Mouse (Mus musculus) retina, postnatal 7 days (tissue): ENCODE data around the gene Stam2.

Experiments used
- DNase-seq: peaks from one replicate; pipeline ENCODE4 v3.0.0-alpha.2; 2012; ENCODE audit warnings: low read depth, low spot score

Stam2 gene

DNA sequence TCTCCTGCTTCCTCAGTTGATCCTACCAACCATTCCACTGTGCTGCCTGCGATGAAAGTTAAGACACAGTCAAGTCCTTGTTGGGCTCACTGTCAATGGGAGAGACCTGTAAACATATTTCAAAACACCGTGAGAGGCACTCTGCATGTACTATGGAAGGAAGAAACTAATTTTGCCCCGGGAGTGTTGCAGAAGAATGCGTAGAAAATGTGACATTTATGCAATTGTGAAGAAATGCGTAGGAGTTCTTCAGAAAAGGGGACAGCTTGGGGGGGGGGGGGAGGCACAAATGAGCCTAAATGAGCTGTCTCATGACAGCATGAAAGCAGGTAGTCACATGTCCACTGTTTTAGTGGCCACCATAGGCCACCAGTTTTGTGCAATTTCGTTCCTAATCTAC, 90.5 kb downstream of the Stam2 start:
- no peak for DNase-seq

DNA sequence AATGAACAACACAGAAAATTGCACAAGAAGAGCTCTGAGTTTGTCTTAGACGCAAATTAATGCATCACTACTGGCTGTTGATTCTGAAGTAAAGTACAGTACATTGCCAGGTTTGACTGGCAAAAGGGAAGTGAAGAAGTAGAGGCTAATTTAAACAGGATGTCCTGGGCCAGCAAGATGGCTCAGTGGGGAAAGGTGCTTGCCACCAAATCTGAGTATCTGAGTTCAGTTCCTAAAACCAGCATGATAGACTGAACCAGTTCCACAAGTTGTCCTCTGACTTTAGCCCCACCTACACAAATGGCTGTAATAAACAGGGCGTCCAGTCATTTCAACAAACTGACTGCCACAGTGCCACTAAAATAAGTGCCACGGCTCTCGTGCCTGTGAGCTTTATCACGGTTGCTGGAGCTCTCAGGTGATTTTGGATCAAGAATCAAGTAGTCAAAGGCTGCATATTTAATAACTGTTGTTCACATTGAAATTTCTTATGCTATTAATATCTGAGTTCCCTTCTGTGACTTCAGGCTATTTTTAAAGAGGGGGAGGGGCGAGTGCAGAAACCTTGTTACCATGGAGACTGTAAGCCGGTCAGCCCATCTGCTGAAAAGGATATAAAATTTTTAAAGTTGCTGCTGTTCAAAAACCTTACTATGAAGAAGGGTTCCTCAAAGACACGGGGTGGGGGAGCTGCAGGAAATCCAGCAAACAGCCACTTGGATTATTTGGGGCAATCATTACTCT, 94.7 kb downstream of the Stam2 start:
- DNase-seq: no peak

DNA sequence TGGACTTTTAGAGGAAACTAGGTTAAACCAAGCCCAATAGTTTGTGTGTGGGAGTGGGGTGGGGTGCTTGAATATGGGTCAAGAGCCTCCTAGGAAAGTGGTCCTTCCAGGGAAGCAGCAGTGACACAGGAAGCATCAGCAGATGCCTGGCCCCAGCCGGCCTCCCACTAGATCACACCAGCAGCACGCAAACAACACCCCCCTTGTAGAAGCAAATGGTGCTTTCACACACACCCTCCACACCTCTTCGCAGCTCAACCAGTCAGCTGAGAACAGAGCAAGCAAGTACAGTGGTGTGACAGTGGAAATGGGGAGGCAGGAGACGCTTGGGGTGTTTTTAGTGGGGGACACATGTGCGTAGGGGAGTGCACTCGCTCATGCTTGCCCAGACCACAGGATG, 98.4 kb downstream of the Stam2 start:
- DNase-seq: no peak
